Mouse (Mus musculus) lung, postnatal 10 days (tissue): Measurements from ENCODE around the gene Olfr169.
"Not testable (repeated sequence)": the region's sequence is repeated elsewhere in the genome, so short reads cannot be mapped to it uniquely, and the experiment has no call there.

Experiments used
- DNase-seq: peaks from one replicate; pipeline ENCODE4 v3.0.0; 2021

Gene Olfr169

DNA sequence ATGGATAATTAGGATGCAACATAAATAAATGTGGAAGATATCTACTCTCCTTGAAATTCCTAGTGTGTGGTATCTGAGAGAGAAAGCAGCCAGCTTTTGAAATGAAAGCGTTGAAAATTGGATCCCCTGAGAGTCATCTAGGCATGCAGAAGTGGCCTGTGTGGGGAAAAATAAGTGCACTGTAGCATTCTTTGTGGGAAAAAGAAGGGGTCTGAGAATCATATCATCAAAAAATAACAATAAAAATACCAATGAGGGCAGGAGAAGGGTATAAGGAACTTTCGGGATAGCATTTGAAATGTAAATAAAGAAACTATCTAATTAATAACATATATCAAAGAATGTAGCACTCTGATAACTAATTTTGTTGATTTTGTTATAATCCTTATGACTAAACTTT is at the start of gene Olfr169:
Olfr169 (minus strand) TSS at position 101 of the 400 bp plus-strand sequence.
- not testable (repeated sequence) for DNase-seq

DNA sequence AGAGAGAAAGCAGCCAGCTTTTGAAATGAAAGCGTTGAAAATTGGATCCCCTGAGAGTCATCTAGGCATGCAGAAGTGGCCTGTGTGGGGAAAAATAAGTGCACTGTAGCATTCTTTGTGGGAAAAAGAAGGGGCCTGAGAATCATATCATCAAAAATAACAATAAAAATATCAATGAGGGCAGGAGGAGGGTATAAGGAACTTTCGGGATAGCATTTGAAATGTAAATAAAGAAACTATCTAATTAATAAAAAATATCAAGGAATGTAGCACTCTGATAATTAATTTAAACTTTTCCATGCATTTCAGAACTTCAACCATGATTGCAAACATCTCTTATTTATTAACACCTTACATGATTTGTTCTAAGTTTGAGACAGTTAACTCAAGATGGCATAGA is 40.2 kb upstream of the Olfr169 start, which contains the start of gene Olfr170:
Olfr170 (minus strand) TSS at position 101 of the 400 bp plus-strand sequence.
- DNase-seq, result not testable (repeated sequence)

- DNase-seq, result no peak
Measured at GRCm38 (mm10) chr16:19603166-19603565, 31.6 kb upstream of the Olfr169 start.

DNA sequence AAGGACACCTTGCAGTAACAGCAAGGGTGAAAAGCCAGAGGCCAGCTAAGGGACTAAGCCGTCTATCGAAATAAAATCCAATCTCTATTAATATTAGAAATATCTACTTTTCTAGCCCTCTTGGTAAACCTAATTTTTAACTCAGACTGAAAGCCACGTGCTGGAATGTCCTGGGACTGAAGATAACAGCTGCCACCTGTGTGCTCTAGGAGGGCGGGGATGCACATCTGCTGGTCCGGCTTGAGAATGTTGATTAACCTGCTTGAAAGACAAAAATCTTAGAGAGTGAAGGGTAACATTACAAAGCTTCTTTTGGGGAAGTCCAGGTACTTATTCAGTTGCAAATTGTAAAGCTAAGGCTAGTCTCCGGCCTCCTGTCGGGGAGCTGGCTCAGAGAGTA is 18.2 kb downstream of the Olfr169 start:
- DNase-seq, result not testable (repeated sequence)

- not testable (repeated sequence) for DNase-seq
Measured at GRCm38 (mm10) chr16:19552246-19552645, 19.4 kb downstream of the Olfr169 start.

DNA sequence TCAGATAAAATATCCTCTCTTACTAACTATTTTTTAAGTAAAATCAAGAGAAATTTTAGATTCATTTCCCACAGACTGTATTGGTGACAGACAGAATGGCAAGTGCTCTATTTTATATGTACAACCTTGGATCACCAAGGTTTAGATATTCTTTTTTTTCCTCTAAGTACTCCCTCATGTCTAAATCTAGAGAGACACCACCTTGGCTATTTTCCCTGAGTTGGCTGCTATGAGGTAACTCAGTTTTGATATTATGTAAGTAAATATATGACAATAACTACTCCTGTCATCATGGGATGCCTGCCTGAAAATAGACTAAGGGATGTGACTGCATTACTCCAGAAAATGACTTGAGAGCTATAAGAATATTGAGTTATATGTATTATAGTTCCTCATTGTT is 36.2 kb downstream of the Olfr169 start, which contains the start of gene Olfr168:
Olfr168 (minus strand) TSS at position 101 of the 400 bp plus-strand sequence.
- no peak for DNase-seq

- no peak for DNase-seq
Measured at GRCm38 (mm10) chr16:19522166-19522565, 49.4 kb downstream of the Olfr169 start, which contains the start of gene Olfr167. Olfr167 (minus strand) TSS chr16:19522266.
